Mouse (Mus musculus): Measurements from ENCODE around the gene Tigd3. TPM values are rescaled to one million over a fixed set of nuclear protein-coding genes. Genes with fewer than 3 reads are reported as not detected.

The Tigd3 gene
- 4.6 and 4.9 TPM in 2 replicates for polyA plus RNA-seq (2012; rRNA removed)

DNA sequence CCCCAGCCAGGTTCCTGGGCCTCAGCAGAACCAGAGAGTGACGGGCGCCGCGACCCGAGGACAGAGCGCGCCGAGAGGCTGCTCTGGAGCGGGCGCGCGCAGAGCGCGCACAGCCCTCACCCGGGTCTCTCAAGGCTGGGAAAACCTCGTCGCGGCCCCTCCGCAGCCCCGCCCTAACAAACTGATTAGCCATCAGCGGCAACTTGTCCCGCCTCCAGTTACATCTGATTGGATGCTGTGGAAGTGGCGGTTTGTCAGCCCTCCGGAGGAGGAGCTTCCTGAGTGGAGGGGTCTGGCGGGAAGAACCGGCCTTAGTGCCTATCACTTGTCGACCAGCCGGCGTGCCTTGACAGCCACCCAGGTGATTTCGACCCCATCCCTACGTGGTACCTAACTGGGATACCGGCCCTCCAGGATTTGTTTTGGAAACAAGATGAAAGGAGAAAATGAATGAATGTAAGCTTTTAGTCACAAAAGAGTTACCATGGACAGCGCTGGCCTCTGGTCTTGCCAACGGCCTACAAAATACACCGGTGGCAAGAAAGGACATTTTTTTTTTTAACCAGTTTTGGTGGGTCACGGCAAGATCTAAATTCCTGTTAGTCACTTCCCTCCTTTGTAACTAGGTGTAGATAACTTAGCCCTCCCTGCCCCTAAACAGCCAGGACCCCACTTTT is at the start of gene Tigd3:
Tigd3 (minus strand) TSS at position 148 of the 677 bp plus-strand sequence.
- DNase-seq (ENCODE audit: extremely low spot score in 1 of 2, low spot score in 1 of 2): peak; percentile 94 to 97

DNA sequence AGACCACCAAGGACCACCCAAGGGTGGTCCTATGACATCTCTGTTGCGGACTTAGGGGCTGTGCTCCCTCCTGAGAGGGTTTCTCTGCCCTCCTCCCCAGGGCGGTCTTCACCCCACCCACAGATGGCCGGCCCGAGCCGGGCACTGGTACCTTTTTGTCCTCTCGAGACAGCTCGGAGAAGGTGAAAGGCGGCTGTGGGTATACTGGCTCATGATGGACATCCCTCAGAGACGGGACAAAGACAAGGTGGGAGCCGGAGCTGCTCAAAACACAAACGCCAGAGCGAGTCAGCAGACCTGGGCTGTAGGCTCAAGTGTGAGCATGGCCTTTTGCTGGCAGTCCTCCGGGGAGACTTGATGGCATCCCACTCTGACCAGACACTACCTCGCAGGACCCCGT is 49.5 kb upstream of the Tigd3 start:
- no peak for DNase-seq (ENCODE audit: extremely low spot score in 1 of 2, low spot score in 1 of 2)

DNA sequence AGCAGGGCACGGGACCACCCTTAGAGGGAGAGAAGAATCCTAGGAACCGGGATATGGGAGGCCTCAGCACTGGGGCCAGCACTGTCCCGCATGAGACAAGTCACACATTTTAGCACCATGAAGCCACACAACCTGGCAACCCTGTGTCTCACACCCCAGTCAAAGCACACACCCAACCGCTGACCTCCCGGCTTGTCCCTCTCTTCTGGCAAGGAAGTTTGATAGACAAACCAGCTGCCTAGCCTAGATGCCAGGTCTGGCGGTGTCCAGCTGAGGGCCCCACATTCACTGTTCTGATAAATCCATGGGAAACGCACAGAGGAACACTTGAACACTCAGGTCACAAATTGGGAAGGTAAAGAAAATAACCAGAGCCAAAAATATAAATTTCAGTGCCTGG is 48.6 kb upstream of the Tigd3 start:
- no peak for DNase-seq (ENCODE audit: extremely low spot score in 1 of 2, low spot score in 1 of 2)

DNA sequence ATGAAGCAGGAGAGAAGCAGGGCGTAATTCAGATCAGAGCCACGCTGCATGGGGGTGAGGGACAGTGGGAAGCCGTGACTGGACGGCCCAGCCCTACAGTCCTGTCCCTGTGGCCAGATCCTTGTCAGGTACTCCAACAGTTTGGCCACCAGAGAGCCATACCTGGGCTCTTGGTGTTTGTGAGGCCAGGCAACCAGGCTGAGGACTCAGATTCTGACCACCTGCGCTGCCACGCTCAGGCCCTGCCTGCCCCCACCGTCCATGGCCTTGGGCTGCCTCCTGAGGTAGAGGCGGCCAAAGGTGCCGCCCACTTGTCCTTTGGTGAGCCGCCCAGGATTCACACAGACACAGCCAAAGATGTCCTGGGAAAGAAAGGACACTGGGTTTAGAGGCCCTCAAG is 46.7 kb upstream of the Tigd3 start:
- DNase-seq (ENCODE audit: extremely low spot score in 1 of 2, low spot score in 1 of 2): no peak

DNA sequence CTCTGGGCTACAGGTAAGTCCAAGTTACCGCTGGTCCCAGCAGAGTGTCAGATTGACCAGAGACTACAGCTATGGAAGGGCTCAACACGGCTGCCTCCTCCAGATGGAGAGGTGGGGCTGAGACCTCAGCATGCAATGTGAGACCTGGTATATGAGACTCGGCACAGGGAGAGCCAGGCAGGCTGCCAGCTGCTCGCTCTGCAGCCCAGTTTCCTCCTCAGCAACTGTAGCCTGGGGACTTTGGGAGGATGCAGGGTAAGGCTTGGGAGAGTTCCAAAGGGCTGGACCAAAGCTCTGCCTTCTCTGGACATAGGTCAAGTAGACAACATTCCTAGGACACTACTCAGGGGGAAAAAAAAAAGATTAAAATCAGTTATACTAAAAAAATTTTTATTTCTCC is 46.2 kb upstream of the Tigd3 start:
- no peak for DNase-seq (ENCODE audit: extremely low spot score in 1 of 2, low spot score in 1 of 2)

DNA sequence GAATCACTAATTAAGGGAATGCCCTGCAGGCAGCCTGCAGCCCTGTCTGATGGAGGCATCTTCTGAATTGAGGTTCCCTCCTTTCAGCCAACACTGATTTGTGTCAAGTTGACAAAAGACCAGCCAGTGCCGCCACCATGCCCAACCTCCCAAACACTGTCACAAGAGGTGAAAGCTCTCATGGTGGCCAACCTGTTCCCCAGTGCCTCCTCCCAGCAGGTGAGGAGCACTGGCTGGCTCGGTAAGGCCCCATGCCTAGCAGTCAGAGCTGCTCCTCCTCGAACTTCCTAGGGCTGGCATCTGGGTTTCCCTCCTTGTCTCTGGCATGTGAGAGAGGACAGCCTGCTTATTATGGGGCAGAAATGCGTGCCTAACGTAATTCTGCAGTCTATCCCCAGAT is 45.8 kb upstream of the Tigd3 start:
- DNase-seq (ENCODE audit: extremely low spot score in 1 of 2, low spot score in 1 of 2): no peak

DNA sequence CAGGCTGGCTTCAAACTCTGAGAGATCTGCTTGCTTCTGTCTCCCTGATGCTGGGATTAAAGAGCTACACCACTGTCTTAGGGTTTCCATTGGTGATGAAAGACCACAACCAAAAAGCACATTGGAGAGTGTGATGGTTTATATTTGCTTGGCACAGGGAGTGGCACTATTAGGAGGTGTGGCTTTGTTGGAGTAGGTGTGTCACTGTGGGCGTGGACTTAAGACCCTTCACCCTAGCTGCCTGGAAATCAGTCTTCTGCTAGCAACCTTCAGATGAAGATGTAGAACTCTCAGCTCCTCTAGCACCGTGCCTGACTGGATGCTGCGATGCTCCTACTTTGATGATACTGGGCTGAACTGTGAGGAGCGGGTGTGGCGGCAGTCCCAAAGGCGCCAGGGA is 44.6 kb upstream of the Tigd3 start:
- DNase-seq (ENCODE audit: extremely low spot score in 1 of 2, low spot score in 1 of 2): no peak

DNA sequence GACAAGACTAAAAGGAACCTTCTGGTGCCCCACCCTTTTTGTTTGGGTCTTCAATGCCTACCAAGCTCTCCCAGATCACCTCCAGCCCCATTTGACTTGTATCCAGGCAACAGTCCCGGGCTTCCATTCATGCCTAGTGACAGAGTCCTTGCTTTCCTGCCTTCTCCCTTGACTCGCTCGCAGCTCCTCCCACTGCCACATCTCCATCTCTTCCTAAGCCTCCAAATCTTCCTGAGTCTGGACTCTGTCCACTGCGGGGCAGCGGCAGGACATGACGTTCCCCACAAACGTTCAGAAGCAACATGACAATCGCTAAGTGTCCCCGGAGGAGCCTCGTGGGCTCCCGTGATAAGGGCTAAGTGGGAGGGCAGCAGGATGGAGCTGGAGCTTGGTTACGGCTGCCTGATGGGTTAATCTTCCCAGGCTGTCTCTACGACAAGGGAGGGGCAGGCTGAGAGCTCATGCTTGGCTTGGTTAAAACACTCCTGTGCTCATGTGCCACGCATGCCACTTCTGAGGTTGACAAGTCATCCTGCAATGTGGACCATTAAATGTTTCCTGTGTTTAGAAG is 44.0 kb upstream of the Tigd3 start:
- DNase-seq (ENCODE audit: extremely low spot score in 1 of 2, low spot score in 1 of 2): peak in 1 of 2 experiments; percentile 18

DNA sequence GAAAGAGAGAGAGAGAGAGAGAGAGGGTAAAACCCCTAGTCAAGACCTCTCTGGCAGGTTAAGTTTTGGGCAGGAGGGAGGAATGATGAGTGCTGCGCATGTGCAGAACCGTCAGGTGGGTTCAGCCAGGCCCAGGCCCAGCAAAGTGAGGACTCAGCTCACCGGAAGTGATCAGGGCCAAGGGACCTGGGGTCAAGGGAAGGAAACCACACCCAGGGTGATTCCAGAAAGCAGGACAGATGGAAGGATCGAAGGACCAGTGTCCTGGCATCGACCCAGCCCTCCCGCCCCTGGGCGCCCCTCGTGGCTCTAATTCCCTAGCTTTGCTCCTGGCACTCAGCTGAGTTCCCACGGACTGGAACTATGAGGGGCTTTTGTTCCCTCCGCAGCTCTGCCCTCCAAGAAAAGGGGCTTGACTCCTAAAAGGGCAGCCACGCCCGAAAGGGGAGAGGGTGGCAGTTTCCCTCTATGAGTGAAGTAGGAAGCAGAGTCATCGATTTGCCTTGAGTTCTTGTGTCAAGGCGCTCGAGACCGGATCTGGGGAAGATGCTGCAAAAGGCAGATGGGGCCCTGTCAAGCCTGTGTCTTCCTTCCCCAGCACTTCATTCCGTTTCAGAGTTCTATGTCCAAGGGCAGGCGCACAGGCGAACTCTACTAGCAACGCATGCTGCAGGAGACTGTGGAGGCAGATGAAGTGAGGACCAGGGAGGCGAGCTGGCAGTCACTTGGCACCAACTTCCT is 43.3 kb upstream of the Tigd3 start:
- DNase-seq (ENCODE audit: extremely low spot score in 1 of 2, low spot score in 1 of 2): no peak

DNA sequence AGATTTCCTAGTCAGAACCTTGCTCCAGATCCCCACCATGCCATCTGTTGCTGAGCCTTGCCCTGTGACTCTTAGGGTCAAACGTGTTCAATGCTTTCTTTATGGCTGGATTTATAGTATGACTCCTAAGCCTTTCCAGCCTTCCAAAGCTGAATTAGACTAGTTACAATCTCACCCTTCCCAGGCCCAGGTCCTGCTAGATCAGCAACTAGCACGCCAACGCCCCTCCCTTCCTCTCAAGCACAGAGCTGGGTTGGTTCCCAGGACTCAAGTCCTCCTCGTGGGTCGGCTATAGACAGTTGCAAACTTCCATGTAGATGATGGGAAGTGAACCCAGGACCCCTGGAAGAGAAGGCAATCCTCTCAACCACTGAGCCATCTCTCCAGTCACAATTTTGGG is 41.7 kb upstream of the Tigd3 start:
- no peak for DNase-seq (ENCODE audit: extremely low spot score in 1 of 2, low spot score in 1 of 2)

DNA sequence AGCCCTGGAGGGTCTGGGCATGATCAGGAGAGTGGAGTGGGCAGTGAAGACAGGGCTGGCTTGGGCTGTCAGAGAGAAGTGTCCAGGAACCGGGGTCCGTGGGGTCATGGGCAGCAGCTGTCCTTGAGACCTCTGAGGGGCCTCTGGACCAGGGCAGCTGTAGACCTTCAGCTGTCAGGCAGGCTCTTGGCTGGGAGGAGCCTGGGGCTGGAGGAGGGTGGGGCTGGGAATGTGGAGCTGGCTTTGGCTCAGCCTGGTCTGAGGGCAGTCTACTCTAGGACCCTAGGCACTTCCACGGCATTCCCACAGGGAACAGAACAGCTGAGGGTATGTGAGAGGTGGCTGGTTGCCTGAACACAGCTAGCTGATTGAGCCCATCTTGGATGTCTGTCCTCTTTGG is 41.3 kb upstream of the Tigd3 start:
- no peak for DNase-seq (ENCODE audit: extremely low spot score in 1 of 2, low spot score in 1 of 2)

DNA sequence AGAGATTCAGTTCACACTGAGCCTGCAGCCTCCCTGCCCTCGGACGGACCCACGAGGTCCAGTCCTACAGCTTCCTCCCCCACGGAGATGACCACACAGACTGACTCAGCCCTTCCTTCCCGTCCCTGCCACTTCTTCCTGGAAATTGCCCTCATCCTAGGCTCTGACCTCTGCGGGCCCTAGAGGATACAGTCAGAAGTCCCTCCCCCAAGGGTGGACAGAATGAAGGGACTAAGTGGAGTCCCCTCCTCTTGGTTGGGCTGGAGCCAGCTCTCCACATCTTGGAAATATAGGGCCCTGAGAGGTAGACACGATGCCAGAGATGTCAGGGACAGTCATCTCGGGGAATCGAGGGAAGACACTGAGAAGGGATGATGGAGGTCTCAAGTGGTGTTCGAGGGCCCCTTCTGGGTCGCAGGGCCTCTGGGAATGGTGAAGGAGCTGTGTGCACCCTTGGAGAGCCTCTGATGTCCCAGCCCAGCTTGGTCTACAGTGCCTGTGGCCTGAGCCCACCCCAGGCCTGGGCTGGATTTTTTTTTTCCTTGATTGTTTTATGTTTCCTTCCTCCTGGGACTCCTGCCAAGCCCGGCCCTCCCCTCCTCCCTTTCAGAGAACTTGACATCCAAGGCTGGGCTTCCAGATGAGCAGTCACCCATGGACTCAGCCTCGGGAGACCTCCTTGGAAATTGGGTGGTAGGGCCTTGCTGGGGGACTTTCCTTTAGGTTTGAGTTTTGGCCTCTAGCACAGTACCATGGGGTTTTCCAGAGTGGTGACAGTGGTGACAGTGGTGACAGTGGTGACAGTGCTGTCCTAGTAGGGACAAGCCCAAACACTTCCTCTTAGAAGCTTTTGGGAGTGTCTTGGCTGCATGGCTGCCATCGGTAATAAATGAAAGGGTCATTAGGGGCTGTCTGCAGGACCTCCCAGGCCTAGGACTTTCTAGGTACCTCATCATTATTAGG is 36.0 kb upstream of the Tigd3 start:
- no peak for DNase-seq (ENCODE audit: extremely low spot score in 1 of 2, low spot score in 1 of 2)

DNA sequence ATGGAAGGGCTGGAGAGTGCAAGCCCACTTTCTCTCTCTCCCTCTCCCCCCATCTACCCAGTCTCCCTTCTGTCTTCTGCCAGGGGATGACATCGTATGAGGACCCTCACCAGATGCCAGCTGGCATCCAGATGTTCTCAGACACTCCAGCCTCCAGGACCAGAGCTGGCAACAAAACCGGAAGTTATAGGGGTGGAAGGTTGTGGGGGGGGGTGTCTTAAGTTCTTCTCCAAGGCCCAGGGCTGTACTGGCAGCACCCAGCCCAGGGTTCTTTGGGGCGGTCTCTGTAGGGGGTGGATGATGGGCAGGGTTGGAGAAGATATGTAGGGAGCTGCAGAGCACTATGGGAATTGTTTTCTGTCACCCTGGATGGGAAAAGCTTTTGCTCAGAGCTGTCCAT is 34.6 kb upstream of the Tigd3 start:
- DNase-seq (ENCODE audit: extremely low spot score in 1 of 2, low spot score in 1 of 2): no peak

DNA sequence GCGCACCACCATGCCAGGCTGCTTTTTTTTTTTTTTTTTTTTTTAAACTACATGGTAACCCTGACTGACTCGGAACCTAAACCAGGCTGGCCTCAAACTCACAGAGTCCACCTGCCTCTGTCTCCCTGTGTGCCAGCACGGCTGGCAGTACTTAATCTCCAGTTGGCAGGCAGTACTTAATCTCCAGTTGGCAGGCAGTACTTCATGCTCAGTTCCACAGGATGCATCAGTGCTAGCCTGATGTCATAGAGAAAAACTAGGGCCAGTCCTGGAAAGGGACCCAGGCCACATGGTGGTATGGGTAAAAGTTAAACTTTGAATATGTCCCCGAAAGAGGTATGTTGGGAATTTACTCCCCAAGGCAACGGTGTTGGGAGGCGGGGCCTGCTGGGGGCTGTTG is 34.2 kb upstream of the Tigd3 start:
- no peak for DNase-seq (ENCODE audit: extremely low spot score in 1 of 2, low spot score in 1 of 2)

DNA sequence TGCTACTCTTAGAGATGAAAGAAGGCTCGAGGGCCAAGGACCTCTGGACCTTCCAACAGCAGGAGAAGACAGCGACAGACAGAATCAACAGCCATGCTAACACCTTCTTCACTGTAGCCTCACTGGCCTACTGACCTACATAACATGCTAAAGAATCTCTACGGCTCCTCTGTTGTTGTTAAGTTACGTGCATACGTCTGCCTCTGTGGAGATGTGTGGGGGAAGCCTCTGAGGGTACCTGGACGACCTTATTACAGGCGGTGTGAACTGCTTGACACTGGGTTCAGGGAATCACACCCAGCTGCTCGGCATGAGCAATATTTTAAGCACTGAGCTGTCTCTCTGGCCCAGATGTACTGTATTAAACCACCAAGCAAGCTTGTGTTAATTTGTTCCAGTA is 33.6 kb upstream of the Tigd3 start:
- DNase-seq (ENCODE audit: extremely low spot score in 1 of 2, low spot score in 1 of 2): no peak

DNA sequence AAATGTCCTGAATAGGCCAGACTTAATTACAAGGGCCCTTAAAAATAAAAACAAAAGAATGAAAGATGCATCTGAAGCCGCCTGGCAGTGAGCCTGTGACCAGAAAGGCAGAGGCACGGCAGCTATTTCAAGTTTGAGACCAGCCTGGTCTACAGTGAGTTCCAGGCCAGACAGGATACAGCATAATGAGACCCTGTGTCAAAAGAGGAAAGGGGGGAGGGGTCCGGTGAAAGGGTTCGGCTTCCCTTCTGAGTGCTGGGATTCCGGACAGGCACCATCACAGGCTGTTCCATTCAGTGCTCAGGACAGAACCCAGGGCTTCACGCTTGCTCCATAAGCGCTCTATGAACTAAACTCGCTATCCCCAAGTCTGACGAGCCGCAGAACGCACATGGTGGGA is 33.1 kb upstream of the Tigd3 start:
- no peak for DNase-seq (ENCODE audit: extremely low spot score in 1 of 2, low spot score in 1 of 2)

DNA sequence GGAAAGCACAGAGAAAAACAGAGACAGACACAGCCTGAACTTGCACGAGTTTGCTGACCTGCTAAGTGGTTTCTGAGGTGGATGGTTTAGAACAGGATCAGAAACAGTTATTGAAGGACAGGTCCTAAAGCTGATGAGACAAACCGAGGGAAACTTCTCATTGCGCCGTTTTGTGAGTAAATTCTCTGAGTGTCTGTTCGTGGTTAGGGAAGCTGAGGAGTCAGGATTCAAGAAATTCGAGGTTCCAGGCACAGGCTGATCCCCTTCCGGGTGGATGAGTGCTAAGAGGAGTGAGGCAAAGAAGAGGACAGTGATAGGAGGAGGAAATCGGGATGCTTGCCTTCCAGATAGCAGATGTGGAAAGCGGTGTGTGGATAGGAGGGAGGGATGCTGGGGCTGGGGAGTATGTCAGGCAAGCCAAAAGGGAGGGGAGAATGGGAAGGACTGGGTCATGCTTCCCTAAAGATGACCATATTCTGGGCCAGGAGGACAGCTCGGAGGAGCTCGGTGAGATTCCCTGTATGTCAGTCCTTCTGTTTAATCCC is 31.4 kb upstream of the Tigd3 start:
- no peak for DNase-seq (ENCODE audit: extremely low spot score in 1 of 2, low spot score in 1 of 2)

DNA sequence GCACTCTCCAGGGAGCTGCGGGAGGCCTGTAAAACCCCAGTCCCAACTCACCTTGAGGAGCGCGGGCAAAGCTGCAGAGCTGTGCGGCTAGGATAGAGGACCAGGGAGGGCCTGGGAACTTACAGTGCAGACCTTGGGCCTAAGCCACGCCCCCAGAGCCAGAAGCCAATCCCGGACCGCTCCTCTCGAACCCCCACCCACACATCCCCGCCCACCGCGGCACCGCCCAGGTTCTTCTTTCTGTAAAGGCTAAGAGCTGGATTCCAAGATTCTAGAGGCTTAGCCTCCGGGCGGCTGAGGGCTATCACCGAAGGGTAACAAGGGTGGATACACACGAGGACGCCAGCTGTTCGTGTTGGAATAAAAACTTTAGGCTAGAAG is 30.8 kb upstream of the Tigd3 start, which contains the start of gene Cdc42ep2:
Cdc42ep2 (minus strand) TSS at position 104 of the 381 bp plus-strand sequence.
- peak; percentile 87 to 94 for DNase-seq (ENCODE audit: extremely low spot score in 1 of 2, low spot score in 1 of 2)

DNA sequence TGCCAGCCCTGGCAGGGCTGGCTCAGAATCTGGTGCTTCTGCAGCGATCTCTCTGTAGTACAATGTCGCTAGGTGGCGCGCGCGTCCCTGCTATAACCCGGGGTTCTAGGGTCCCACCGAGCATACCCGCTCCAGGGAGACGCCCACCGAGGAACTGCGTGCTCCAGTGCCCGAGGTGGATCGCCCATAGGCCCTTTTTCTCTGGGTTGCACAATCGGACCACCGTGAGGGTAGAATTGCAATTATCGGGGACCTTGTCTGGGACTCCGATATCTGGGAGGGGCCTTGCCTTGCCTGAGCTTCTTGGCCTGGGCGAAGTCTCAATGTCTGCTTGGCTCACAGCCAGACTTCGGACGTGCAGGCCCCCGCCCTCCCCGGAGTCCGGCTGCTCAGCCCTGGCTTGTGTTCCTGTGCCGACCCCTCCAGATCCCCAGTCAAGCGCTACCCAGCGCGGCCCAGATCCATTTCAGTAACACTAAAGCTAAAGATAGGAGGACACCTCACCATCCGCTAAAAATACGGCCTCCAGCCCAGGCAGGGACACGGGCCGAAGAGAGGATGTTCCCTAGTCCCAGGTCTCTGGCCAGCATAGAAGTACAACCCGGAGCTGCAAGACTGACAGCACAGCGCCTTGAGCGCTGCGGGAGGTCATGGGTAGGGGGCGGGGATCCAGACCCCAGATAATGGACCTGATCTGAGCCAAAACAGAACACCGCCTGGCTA is 30.2 kb upstream of the Tigd3 start:
- DNase-seq (ENCODE audit: extremely low spot score in 1 of 2, low spot score in 1 of 2): peak; percentile 56 to 96

DNA sequence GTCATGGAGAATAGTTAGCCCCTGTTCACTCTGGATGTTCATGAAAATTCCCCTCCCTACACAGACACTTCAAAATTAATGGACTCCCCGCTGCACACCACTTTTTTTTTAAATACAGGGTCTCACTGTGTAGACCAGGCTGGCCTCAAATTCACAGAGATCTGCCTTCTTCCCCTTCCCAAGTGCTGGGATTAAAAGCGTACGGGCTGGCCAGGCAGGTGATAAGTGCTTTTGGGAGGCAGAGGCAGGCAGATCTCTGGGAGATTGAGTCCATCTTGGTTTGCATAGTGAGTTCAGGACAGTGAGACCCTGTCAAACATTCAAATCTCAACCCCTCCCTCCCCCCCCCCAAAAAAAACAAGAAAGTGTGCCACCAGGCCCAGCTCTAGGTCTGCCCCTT is 29.0 kb upstream of the Tigd3 start:
- no peak for DNase-seq (ENCODE audit: extremely low spot score in 1 of 2, low spot score in 1 of 2)
